Mouse (Mus musculus) embryonic fibroblast, embryonic 13.5 days (primary cell): ENCODE measurements around the gene Negr1.

Experiments
- CTCF ChIP-seq: IDR thresholded peaks from 2 replicates; pipeline ENCODE4 v1.5.1; 2011; ENCODE audit warnings: mild to moderate bottlenecking, control low read depth, low read length, moderate library complexity, borderline replicate concordance; ENCODE audit not compliant: insufficient read depth
- POLR2A ChIP-seq: IDR thresholded peaks from 2 replicates; pipeline ENCODE4 v1.6.1; 2011; ENCODE audit warnings: low read depth, mild to moderate bottlenecking, control low read depth, low read length, moderate library complexity

DNA sequence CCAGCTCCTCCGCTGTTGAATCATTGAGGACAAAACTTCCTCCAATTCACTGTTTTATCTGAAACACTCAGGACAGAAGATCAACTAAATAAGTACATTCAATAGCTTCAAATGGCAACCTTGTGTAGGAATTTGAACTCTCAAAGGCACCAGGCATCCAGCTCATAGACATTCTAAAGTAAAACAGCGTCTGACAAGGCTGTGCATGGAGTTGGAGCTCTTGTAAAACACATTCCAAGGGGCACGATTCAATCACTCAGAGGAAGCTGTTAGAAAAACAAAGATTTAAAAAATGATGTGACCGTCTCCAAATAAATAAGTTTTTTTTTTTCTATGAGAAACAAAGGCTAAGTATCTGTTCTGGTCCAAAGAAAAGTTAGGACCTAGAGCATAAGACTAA is 528.5 kb downstream of the Negr1 start:
- TF ChIP-seq CTCF (no peak), POLR2A (no peak)
